Mouse (Mus musculus): ENCODE results near the gene Rnf224. TPM values are rescaled to one million over a fixed set of nuclear protein-coding genes. Genes with fewer than 3 reads are reported as not detected.

Rnf224 gene
- polyA plus RNA-seq, 1 experiment from 2014 or later, result not detected

GRCm38 (mm10) chr2:25187841-25188240 lies 48.7 kb downstream of the Rnf224 start:
- Histone ChIP-seq H3K4me3 (replicated peaks) (no peak overlapping the region), H3K27me3 (replicated peaks) (no peaks in the 10 kb centered on the region), H3K36me3 (no peaks in the 10 kb centered on the region), H3K9ac (replicated peaks) (no peak overlapping the region), H3K9me3 (replicated peaks) (no peaks in the 10 kb centered on the region), H3K4me2 (no peak overlapping the region), H3K4me1 (peaks cover 34% of the 10 kb centered on the region), H3K27ac (replicated peaks) (no peak overlapping the region)
- no peak for ATAC-seq (ENCODE audit: low FRiP score)
- WGBS, result 81% methylated on average over 6 of the region's 6 CpGs

GRCm38 (mm10) chr2:25186575-25186930 lies 50.0 kb downstream of the Rnf224 start:
- no peak for ATAC-seq (ENCODE audit: low FRiP score)
- Histone ChIP-seq H3K36me3 (no peaks in the 10 kb centered on the region), H3K9ac (replicated peaks) (peak overlapping the region; percentile 60; the same call in 1 of the 2 replicates), H3K4me1 (peaks cover 45% of the 10 kb centered on the region), H3K27me3 (replicated peaks) (no peaks in the 10 kb centered on the region), H3K4me2 (peak overlapping the region; percentile 82), H3K9me3 (replicated peaks) (no peaks in the 10 kb centered on the region), H3K4me3 (replicated peaks) (peak overlapping the region; percentile 45), H3K27ac (replicated peaks) (0 out of 2 replicates have a peak overlapping the region, but pooled peaks have one; percentile 84)
- 34% methylated on average over 5 of the region's 5 CpGs for WGBS

GRCm38 (mm10) chr2:25185625-25186574 lies 50.7 kb downstream of the Rnf224 start:
- no peaks in the 10 kb centered on the region for H3K27me3 ChIP-seq (replicated peaks)
- H3K4me3 ChIP-seq (replicated peaks), result peak overlapping the region; percentile 45
- H3K9me3 ChIP-seq (replicated peaks), result no peaks in the 10 kb centered on the region
- no peaks in the 10 kb centered on the region for H3K36me3 ChIP-seq
- H3K27ac ChIP-seq (replicated peaks), result peak overlapping the region; percentile 84
- WGBS, result under 1% methylated on average over 61 of the region's 64 CpGs
- H3K9ac ChIP-seq (replicated peaks), result peak overlapping the region; percentile 60
- peak overlapping the region; percentile 82 for H3K4me2 ChIP-seq
- H3K4me1 ChIP-seq, result peaks cover 51% of the 10 kb centered on the region
- ATAC-seq (ENCODE audit: low FRiP score), result peak; percentile 76

- no peak overlapping the region for H3K9ac ChIP-seq (replicated peaks)
- no peak overlapping the region for H3K4me2 ChIP-seq
- H3K4me3 ChIP-seq (replicated peaks), result no peak overlapping the region
- no peak overlapping the region for H3K27ac ChIP-seq (replicated peaks)
- WGBS, result 90% methylated on average over 7 of the region's 7 CpGs
- H3K9me3 ChIP-seq (replicated peaks), result no peaks in the 10 kb centered on the region
- peaks cover 61% of the 10 kb centered on the region for H3K4me1 ChIP-seq
- no peaks in the 10 kb centered on the region for H3K36me3 ChIP-seq
- no peaks in the 10 kb centered on the region; the same call in 1 of the 2 replicates for H3K27me3 ChIP-seq (replicated peaks)
- no peak for ATAC-seq (ENCODE audit: low FRiP score)
Measured at GRCm38 (mm10) chr2:25184496-25184895, 52.1 kb downstream of the Rnf224 start.

Other genes with a start within 250 kb of the Rnf224 start
- 149 and 173 TPM in 2 replicates for gene Nsmf, start 182.4 kb downstream of the Rnf224 start, polyA plus RNA-seq (2015; fragmentation: Nextera tagmentation; extraction: Ambion mirVana)
- 0.43 TPM in 1 of 2 replicates, not detected in the other for gene Entpd8, start 156.5 kb downstream of the Rnf224 start, polyA plus RNA-seq (2015; fragmentation: Nextera tagmentation; extraction: Ambion mirVana)
- gene Noxa1, start 141.6 kb downstream of the Rnf224 start, polyA plus RNA-seq (2015; fragmentation: Nextera tagmentation; extraction: Ambion mirVana), result 0.52 TPM in 1 of 2 replicates, not detected in the other
- 15.0 and 16.8 TPM in 2 replicates for gene Nrarp, start 56.0 kb downstream of the Rnf224 start, polyA plus RNA-seq (2015; fragmentation: Nextera tagmentation; extraction: Ambion mirVana)
- gene Tor4a, start 39.9 kb downstream of the Rnf224 start, polyA plus RNA-seq (2015; fragmentation: Nextera tagmentation; extraction: Ambion mirVana), result 1.6 and 5.9 TPM in 2 replicates
- gene Nelfb, start 25.3 kb downstream of the Rnf224 start, polyA plus RNA-seq (2015; fragmentation: Nextera tagmentation; extraction: Ambion mirVana), result 101 and 105 TPM in 2 replicates
- not detected in 2 replicates for gene Stpg3, start 22.1 kb downstream of the Rnf224 start, polyA plus RNA-seq (2015; fragmentation: Nextera tagmentation; extraction: Ambion mirVana)
- gene Fam166a, start 18.0 kb downstream of the Rnf224 start, polyA plus RNA-seq (2015; fragmentation: Nextera tagmentation; extraction: Ambion mirVana), result not detected in 2 replicates
- 462 and 502 TPM in 2 replicates for gene Tubb4b, start 12.1 kb downstream of the Rnf224 start, polyA plus RNA-seq (2015; fragmentation: Nextera tagmentation; extraction: Ambion mirVana)
- not detected in 2 replicates for gene Slc34a3, start 2.4 kb downstream of the Rnf224 start, polyA plus RNA-seq (2015; fragmentation: Nextera tagmentation; extraction: Ambion mirVana)
- 158 and 190 TPM in 2 replicates for gene Rnf208, start 5.5 kb upstream of the Rnf224 start, polyA plus RNA-seq (2015; fragmentation: Nextera tagmentation; extraction: Ambion mirVana)
- 0.36 and 0.47 TPM in 2 replicates for gene Cysrt1, start 5.7 kb upstream of the Rnf224 start, polyA plus RNA-seq (2015; fragmentation: Nextera tagmentation; extraction: Ambion mirVana)
- 4.3 and 4.6 TPM in 2 replicates for gene AL732309.1, start 10.1 kb upstream of the Rnf224 start, polyA plus RNA-seq (2015; fragmentation: Nextera tagmentation; extraction: Ambion mirVana)
- 17.5 and 17.7 TPM in 2 replicates for gene Tmem203, start 18.7 kb upstream of the Rnf224 start, polyA plus RNA-seq (2015; fragmentation: Nextera tagmentation; extraction: Ambion mirVana)
- gene Tprn, start 25.8 kb upstream of the Rnf224 start, polyA plus RNA-seq (2015; fragmentation: Nextera tagmentation; extraction: Ambion mirVana), result 14.8 and 16.3 TPM in 2 replicates
- 177 and 183 TPM in 2 replicates for gene Ssna1, start 35.7 kb upstream of the Rnf224 start, polyA plus RNA-seq (2015; fragmentation: Nextera tagmentation; extraction: Ambion mirVana)
- 125 and 129 TPM in 2 replicates for gene Anapc2, start 35.7 kb upstream of the Rnf224 start, polyA plus RNA-seq (2015; fragmentation: Nextera tagmentation; extraction: Ambion mirVana)
- not detected in 2 replicates for gene Tmem210, start 51.4 kb upstream of the Rnf224 start, polyA plus RNA-seq (2015; fragmentation: Nextera tagmentation; extraction: Ambion mirVana)
- gene Lrrc26, start 53.1 kb upstream of the Rnf224 start, polyA plus RNA-seq (2015; fragmentation: Nextera tagmentation; extraction: Ambion mirVana), result 0.22 and 0.26 TPM in 2 replicates
- 58.0 and 68.4 TPM in 2 replicates for gene Grin1, start 82.4 kb upstream of the Rnf224 start, polyA plus RNA-seq (2015; fragmentation: Nextera tagmentation; extraction: Ambion mirVana)
- gene Man1b1, start 95.6 kb upstream of the Rnf224 start, polyA plus RNA-seq (2015; fragmentation: Nextera tagmentation; extraction: Ambion mirVana), result 43.5 and 46.6 TPM in 2 replicates
- gene Dpp7, start 119.6 kb upstream of the Rnf224 start, polyA plus RNA-seq (2015; fragmentation: Nextera tagmentation; extraction: Ambion mirVana), result 24.2 and 27.3 TPM in 2 replicates
- gene Uap1l1, start 128.9 kb upstream of the Rnf224 start, polyA plus RNA-seq (2015; fragmentation: Nextera tagmentation; extraction: Ambion mirVana), result 8.5 and 14.0 TPM in 2 replicates
- gene Sapcd2, start 135.5 kb upstream of the Rnf224 start, polyA plus RNA-seq (2015; fragmentation: Nextera tagmentation; extraction: Ambion mirVana), result 10.6 and 16.3 TPM in 2 replicates
- 9.6 TPM in 2 replicates for gene Entpd2, start 159.1 kb upstream of the Rnf224 start, polyA plus RNA-seq (2015; fragmentation: Nextera tagmentation; extraction: Ambion mirVana)
- gene Npdc1, start 162.6 kb upstream of the Rnf224 start, polyA plus RNA-seq (2015; fragmentation: Nextera tagmentation; extraction: Ambion mirVana), result 398 and 483 TPM in 2 replicates
- 0.13 and 0.38 TPM in 2 replicates for gene Fut7, start 186.5 kb upstream of the Rnf224 start, polyA plus RNA-seq (2015; fragmentation: Nextera tagmentation; extraction: Ambion mirVana)
- 11.2 and 13.4 TPM in 2 replicates for gene Abca2, start 191.9 kb upstream of the Rnf224 start, polyA plus RNA-seq (2015; fragmentation: Nextera tagmentation; extraction: Ambion mirVana)
- gene Clic3, start 220.1 kb upstream of the Rnf224 start, polyA plus RNA-seq (2015; fragmentation: Nextera tagmentation; extraction: Ambion mirVana), result 1.8 and 2.0 TPM in 2 replicates
- gene Paxx, start 224.3 kb upstream of the Rnf224 start, polyA plus RNA-seq (2015; fragmentation: Nextera tagmentation; extraction: Ambion mirVana), result 100 and 120 TPM in 2 replicates
- 40.1 and 116 TPM in 2 replicates for gene Ptgds, start 233.3 kb upstream of the Rnf224 start, polyA plus RNA-seq (2015; fragmentation: Nextera tagmentation; extraction: Ambion mirVana)

All from neural tube, embryonic 15.5 days (tissue).